Mouse (Mus musculus): ENCODE results near the gene Adck2. TPM values are rescaled to one million over a fixed set of nuclear protein-coding genes. Genes with fewer than 3 reads are reported as not detected.

Adck2 gene
- total and polyA plus RNA-seq, 3 experiments: 4.8 to 17.7 (median 16.5) TPM

GRCm38 (mm10) chr6:39570426-39570825, 3.2 kb upstream of the Adck2 start:
- Histone ChIP-seq H3K27ac (ENCODE audit: insufficient read depth, low read depth) (no peak overlapping the region), H3K4me2 (ENCODE audit: insufficient read depth, low read depth, poor library complexity, severe bottlenecking) (no peak overlapping the region), H3K4me1 (ENCODE audit: control insufficient read depth in 1 of 2, insufficient read depth in 2 of 2) (peaks cover 0 to 10% of the 10 kb centered on the region in 2 experiments; a peak in 2 of 4 replicates), H3K79me2 (replicated peaks; ENCODE audit: control insufficient read depth, extremely low read depth, insufficient read depth, poor library complexity, severe bottlenecking) (no peaks in the 10 kb centered on the region), H3K27me3 (replicated peaks) (no peaks in the 10 kb centered on the region), H3K4me3 (replicated peaks in 1 of 3; ENCODE audit: low read depth in 2 of 3, low read length in 2 of 3, poor library complexity in 1 of 3) (no peak overlapping the region), H3K9me3 (replicated peaks; ENCODE audit: low read length) (no peaks in the 10 kb centered on the region), H3K9ac (ENCODE audit: insufficient read depth, low read depth) (no peak overlapping the region), H3K36me3 (replicated peaks in 1 of 2; ENCODE audit: control insufficient read depth in 1 of 2, insufficient read depth in 1 of 2, low read length in 1 of 2) (no peaks in the 10 kb centered on the region)
- in situ Hi-C loops (cut with MboI; ENCODE audit: low pct_ligation_motif_present, low pct_unique_long_range_greater_than_20kb, low sequenced_read_pairs): no loop called here
- dilution Hi-C loops (cut with MboI; ENCODE audit: extremely low pct_ligation_motif_present, extremely low pct_unique_long_range_greater_than_20kb, low sequenced_read_pairs): loop anchor here (25.0 kb wide), 1 partner anchor 108 kb away; no protein-coding TSS in a partner anchor
- no peak for DNase-seq (ENCODE audit: extremely low read depth)
- TF ChIP-seq ZKSCAN1 (IDR thresholded peaks at IDR 0.05; ENCODE audit: borderline replicate concordance, low read depth, low read length): no peak
- TF ChIP-seq MAX (IDR thresholded peaks at IDR 0.05; ENCODE audit: low read length): no peak
- no peak for TF ChIP-seq CTCF (conservative IDR thresholded peaks at IDR 0.05 in 1 of 2, IDR thresholded peaks at IDR 0.05 in 1 of 2; ENCODE audit: low read depth in 2 of 2, low read length in 2 of 2)
- TF ChIP-seq MAFK (IDR thresholded peaks at IDR 0.05; ENCODE audit: insufficient replicate concordance, low read length): no peak
- TF ChIP-seq EP300 (IDR thresholded peaks at IDR 0.05; ENCODE audit: low read length): no peak
- TF ChIP-seq TCF12 (IDR thresholded peaks at IDR 0.05; ENCODE audit: low read depth, low read length): no peak
- no peak for TF ChIP-seq ELF1 (IDR thresholded peaks at IDR 0.05; ENCODE audit: low read depth, low read length)
- TF ChIP-seq MEF2A (IDR thresholded peaks at IDR 0.05; ENCODE audit: borderline replicate concordance, low read depth, low read length): no peak
- TF ChIP-seq ZNF384 (IDR thresholded peaks at IDR 0.05; ENCODE audit: low read depth, low read length): no peak
- TF ChIP-seq USF2 (conservative IDR thresholded peaks at IDR 0.05; ENCODE audit: low read depth, low read length): no peak
- TF ChIP-seq JUN (IDR thresholded peaks at IDR 0.05; ENCODE audit: insufficient read depth, low read depth, low read length): no peak
- TF ChIP-seq E2F4 (IDR thresholded peaks at IDR 0.05; ENCODE audit: insufficient replicate concordance, low read depth, low read length): no peak
- TF ChIP-seq UBTF (IDR thresholded peaks at IDR 0.05; ENCODE audit: low read depth, low read length): no peak
- TF ChIP-seq HCFC1 (IDR thresholded peaks at IDR 0.05; ENCODE audit: low read depth, low read length): no peak
- TF ChIP-seq USF1 (IDR thresholded peaks at IDR 0.05; ENCODE audit: low read depth, low read length): no peak
- TF ChIP-seq RAD21 (IDR thresholded peaks at IDR 0.05; ENCODE audit: low read depth, low read length): no peak

DNA sequence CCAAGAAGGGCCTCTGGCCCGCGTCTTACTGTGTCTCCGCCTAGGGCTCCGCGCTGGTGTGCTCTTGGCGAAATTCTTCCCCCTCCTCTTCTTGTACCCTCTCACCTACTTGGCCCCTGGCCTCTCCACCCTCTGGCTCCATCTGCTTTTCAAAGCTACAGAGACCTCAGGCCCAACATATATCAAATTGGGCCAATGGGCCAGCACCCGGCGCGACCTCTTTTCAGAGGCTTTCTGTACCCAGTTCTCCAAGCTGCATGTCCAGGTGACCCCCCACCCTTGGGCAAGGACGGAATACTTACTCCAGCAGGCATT, 839 bp downstream of the Adck2 start:
- H3K27ac ChIP-seq (ENCODE audit: insufficient read depth, low read depth): peak overlapping the region; percentile 38; the same call in 1 of the 2 replicates
- TF ChIP-seq ZMIZ1 (IDR thresholded peaks at IDR 0.05; ENCODE audit: low read depth, low read length) (no peak), E2F4 (IDR thresholded peaks at IDR 0.05; ENCODE audit: insufficient replicate concordance, low read depth, low read length) (no peak)
- H3K4me1 ChIP-seq (ENCODE audit: control insufficient read depth in 1 of 2, insufficient read depth in 2 of 2): peaks cover 0 to 19% of the 10 kb centered on the region in 2 experiments; a peak in 2 of 4 replicates
- H3K79me2 ChIP-seq (replicated peaks; ENCODE audit: control insufficient read depth, extremely low read depth, insufficient read depth, poor library complexity, severe bottlenecking): no peaks in the 10 kb centered on the region
- H3K27me3 ChIP-seq (replicated peaks): no peaks in the 10 kb centered on the region
- H3K9ac ChIP-seq (ENCODE audit: insufficient read depth, low read depth): peak overlapping the region; percentile 78
- H3K9me3 ChIP-seq (replicated peaks; ENCODE audit: low read length): no peaks in the 10 kb centered on the region
- in situ Hi-C loops (cut with MboI; ENCODE audit: low pct_ligation_motif_present, low pct_unique_long_range_greater_than_20kb, low sequenced_read_pairs) (no loop called here), dilution Hi-C loops (cut with MboI; ENCODE audit: extremely low pct_ligation_motif_present, extremely low pct_unique_long_range_greater_than_20kb, low sequenced_read_pairs) (loop anchor here (25.0 kb wide), 1 partner anchor 112 kb away; no protein-coding TSS in a partner anchor)
- peaks cover 3 to 32% of the 10 kb centered on the region in 2 experiments for H3K36me3 ChIP-seq (replicated peaks in 1 of 2; ENCODE audit: control insufficient read depth in 1 of 2, insufficient read depth in 1 of 2, low read length in 1 of 2)
- H3K4me3 ChIP-seq (replicated peaks in 1 of 3; ENCODE audit: low read depth in 2 of 3, low read length in 2 of 3, poor library complexity in 1 of 3): peak overlapping the region; percentile 76 to 85 (median 81)
- DNase-seq (ENCODE audit: extremely low read depth): no peak
- peak overlapping the region; percentile 69 for H3K4me2 ChIP-seq (ENCODE audit: insufficient read depth, low read depth, poor library complexity, severe bottlenecking)

Measured in CH12.LX (cell line).